Mouse (Mus musculus): ENCODE measurements around the gene Lpcat1.

The Lpcat1 gene

GRCm38 (mm10) chr13:73467034-73467420 lies at the start of gene Lpcat1:
Gene Lpcat1 (plus strand): TSS chr13:73467197.
- peak; percentile 92 for DNase-seq

DNA sequence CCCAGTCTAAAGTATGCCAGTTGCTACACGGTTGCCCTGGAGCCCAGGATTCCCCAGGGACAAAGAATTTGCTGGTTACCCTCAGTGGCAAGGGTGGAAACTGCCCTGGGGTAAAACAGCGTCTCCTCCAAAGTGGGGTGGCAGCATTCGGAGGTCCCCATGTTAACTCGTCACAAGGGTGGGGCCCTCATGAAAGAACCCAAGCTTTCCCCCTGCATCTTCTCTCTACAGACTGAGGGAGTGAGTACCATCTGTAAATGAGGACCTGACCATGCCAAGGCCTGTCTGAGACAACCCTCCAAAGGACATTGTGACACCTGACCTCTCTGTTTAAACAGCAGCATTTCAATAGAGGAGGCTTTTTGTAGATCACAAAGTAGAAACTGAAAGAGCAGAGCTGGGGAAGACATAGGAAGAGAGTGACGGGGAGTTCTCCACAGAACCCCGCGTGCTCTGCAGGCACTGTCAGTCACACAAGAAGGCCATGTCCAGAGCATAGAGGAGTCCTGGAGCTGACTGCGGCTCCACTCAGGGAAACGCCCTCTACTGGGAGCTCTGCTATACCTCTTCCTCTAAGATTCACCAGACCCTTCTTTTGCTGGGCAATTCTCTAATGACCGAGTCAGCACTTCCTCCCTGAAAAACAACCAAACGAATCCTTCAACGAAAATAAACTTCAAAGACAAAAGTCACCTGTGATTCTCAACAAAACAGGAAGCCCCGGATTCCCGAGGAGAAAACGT lies 49.3 kb upstream of the Lpcat1 start:
- no peak for DNase-seq

DNA sequence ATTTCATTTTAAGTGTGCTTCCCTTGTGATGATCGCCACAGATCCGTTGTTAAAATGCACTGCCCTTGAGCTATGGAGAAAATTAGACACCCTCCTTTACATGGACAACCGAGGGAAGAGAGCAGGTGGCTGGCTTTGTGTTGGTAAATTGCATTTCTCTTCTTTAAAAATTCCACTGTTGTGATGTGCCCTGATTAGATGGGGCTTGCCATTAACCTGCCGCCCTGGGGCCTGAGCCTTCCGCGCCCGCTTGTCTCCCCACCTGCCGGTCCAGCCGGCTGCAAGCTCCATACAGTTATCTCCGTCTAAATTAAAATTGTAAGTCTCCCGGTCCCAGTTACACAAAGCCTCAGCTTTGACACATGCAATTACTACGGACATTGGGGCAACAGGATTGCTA lies 48.7 kb upstream of the Lpcat1 start:
- no peak for DNase-seq

- no peak for DNase-seq
Measured at GRCm38 (mm10) chr13:73419244-73419643, 47.8 kb upstream of the Lpcat1 start.

- DNase-seq, result no peak
Measured at GRCm38 (mm10) chr13:73423043-73423442, 44.0 kb upstream of the Lpcat1 start.

- no peak for DNase-seq
Measured at GRCm38 (mm10) chr13:73425035-73425434, 42.0 kb upstream of the Lpcat1 start.

DNA sequence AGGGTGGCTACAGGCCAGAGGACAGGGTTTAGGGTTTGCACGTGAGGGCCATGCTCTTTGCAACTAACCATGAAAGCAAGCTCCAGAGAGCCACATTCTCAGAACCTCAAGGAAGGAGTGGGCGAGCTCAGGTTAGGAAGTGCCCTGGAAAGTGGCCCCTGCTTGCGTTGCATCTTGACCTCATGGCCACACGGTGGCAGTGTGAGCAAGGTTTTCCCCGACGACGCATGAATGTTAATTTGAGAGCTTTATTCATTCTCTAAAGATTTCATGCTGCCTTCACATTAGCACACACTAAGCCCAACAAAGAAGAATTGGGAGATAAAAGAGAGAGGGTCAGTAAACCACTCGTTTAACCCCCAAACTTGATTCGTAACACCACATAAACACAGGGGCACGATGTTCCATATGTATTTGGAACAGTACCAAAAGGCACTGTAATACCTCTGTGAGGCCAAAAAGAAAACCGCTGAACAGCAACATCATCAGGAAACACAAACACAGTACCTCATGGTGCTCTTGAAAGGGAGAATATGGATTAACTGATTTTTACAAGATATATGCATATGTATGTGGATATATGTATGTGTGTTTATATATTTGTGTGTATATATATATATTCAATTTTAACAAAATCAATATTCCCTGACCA lies 41.0 kb upstream of the Lpcat1 start:
- DNase-seq, result peak; percentile 64

DNA sequence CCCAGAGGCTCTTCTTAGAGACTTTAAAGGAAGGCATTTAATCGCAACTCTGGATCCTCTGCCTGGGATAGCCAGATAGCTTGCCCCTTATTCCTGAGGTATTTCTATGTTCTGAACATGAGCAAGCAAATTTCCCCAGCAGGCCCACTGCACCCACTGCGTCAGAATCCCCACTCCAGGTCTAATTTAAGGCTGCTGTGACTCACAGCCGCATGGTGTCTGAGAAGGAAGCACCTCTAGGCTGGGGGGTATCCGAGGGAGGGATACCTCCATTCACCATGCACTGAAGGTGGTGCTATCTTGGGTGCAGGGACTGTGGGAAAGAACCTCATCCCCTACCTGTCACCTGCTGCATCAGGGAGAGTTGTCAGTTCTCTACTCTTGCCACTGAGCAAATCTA lies 40.4 kb upstream of the Lpcat1 start:
- DNase-seq, result no peak

GRCm38 (mm10) chr13:73429605-73430321 lies 37.2 kb upstream of the Lpcat1 start:
- no peak for DNase-seq

DNA sequence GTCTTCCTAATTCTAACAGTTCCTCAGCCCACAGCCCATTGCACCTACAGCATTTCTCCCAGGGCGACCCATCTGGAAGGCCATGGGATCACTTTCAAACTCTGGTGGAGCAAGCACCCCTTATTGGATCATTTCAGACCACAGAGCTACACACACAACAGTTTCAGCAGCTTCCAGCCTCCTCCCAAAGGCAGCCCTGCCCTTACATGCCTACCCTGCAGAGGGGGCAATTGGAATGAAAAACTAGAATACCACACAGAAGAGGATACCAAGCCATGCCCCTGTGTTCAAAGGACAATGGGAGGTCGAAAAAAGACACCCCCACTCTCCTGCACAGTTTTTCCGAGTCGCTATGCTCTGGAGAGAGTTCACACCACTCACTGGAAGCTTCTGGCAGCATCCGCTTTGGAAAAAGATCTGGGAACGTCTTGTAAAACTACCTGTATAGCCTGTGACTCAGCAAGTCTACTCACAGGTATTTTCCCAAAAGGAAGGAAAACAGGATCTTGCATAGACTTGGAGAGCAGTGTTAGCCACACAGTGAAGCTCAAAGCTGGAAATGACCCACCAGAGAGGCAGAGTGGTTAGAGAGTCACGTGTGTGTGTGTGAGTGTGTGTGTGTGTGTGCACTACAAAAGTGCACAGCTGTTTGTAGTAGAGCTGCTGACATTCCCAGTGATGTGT lies 34.4 kb upstream of the Lpcat1 start:
- DNase-seq, result no peak

- DNase-seq, result no peak
Measured at GRCm38 (mm10) chr13:73433681-73434535, 33.1 kb upstream of the Lpcat1 start.

GRCm38 (mm10) chr13:73434687-73435086 lies 32.3 kb upstream of the Lpcat1 start:
- DNase-seq, result no peak

- DNase-seq, result no peak
Measured at GRCm38 (mm10) chr13:73435662-73436061, 31.3 kb upstream of the Lpcat1 start.

DNA sequence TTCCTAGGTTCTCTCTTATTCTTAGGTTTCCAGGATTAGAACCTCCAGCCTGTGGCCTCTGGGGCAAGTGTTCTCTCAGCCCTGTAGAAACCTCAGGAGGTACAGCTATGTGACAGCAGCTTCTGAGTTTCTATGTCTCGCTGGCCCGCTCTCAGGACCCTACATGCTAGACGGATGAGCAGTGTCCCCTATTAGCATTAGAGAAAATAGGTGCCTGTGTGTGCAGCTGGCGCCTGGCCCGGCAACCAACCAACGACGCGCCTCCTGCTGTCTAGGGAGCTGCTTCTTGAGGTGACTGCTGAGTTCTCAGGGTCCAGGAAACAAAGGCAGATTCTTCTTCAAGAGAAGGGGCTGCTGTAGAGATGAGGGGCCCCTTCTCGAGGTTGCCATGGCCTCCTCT lies 27.9 kb upstream of the Lpcat1 start:
- no peak for DNase-seq

GRCm38 (mm10) chr13:73441032-73441431 lies 26.0 kb upstream of the Lpcat1 start:
- DNase-seq, result no peak

- DNase-seq, result no peak
Measured at GRCm38 (mm10) chr13:73441686-73442085, 25.3 kb upstream of the Lpcat1 start.

- no peak for DNase-seq
Measured at GRCm38 (mm10) chr13:73442431-73442830, 24.6 kb upstream of the Lpcat1 start.

- DNase-seq, result no peak
Measured at GRCm38 (mm10) chr13:73443093-73443821, 23.7 kb upstream of the Lpcat1 start.

DNA sequence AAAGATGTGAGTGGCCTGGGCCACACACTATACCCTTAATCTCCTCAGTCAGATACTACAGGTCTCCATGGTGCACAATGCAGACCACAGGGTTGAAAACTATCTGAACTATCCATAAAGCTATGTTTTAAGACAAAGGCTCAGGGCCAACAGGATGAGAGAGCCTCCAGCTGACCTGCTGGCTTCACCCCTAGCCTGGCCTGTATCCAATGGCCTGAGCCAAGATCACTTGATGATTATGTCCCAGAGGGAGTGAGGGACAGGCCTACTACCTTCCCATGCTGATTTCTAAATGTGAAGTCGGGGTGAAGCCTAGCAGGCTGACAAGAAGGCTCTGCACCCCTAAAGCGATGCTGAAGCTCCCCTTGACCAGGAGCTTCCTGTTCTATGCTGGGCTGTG lies 21.9 kb upstream of the Lpcat1 start:
- no peak for DNase-seq

DNA sequence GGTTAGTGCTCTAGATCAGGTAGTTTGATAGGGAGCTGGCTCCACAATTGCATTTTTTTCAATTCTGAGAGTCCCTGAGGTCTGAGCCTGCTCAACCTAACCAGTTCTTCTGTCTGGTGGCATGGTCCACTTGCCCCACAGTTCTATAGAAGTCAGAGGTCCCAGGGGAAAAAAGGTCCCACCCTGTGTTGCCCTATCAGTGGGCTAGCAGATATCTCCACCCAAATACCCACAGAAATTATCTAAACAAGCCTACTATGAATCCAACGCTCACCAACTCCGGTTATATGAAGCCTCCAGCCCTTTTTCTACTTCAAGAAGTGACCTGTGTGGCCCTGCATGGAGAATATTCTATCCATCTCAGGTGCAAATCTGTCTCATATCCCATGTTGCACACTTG lies 20.9 kb upstream of the Lpcat1 start:
- no peak for DNase-seq

GRCm38 (mm10) chr13:73446494-73446893 lies 20.5 kb upstream of the Lpcat1 start:
- DNase-seq, result no peak

GRCm38 (mm10) chr13:73446943-73447342 lies 20.1 kb upstream of the Lpcat1 start:
- DNase-seq, result no peak

Data from cerebellum, adult 11 months (tissue).